In the genomic region with DNA sequence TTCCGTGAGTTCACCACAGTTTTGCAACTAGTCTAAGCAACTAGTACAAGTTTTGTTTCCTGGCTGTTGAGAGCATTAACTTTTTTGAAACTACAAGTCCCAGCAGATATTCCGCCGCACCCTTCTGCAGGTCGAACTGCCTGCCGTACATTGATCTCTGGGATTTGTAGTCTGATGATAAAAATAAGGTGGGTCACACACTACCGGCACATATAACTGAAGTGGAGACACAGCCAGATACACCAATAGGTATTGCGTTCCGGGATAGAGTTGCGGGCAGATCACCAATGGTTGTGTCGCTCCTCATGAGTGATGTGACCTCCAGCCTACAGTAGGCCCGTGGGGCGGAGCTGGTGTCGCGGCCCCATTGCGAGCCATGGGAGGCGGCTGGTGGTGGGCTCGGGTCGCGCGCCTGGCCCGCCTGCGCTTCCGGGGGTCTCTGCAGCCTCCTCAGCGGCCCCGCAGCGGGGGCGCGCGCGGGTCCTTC, we compare ENCODE assay signal across 8 mouse cellular contexts. TPM values are rescaled to one million over a fixed set of nuclear protein-coding genes. Genes with fewer than 3 reads are reported as not detected.
DNase-seq lines count a peak whose midpoint lies in the region; ATAC-seq and TF ChIP-seq lines count a peak whose summit lies in the region.

Gene Tmem160 (plus strand): TSS at position 193 of the 487 bp plus-strand sequence.

- TF ChIP-seq EP300 in liver, postnatal 0 days (IDR thresholded peaks at IDR 0.05; ENCODE audit: low read depth) = no peak

- no peak for TF ChIP-seq CTCF in liver, postnatal 0 days (IDR thresholded peaks at IDR 0.05; ENCODE audit: low read depth)

- 0 out of 2 replicates have a peak, but pooled peaks cover 17% of the 10 kb centered on the region for H3K36me3 ChIP-seq in forebrain, embryonic 13.5 days (ENCODE audit: poor library complexity, severe bottlenecking)
- 0 out of 2 replicates have a peak, but pooled peaks cover 5% of the 10 kb centered on the region for H3K36me3 ChIP-seq in liver, postnatal 0 days (replicated peaks; ENCODE audit: insufficient read depth, low read length)

- peak within 1 kb of the TSS; percentile 92 for H3K4me2 ChIP-seq in forebrain, embryonic 13.5 days
- peak within 1 kb of the TSS; percentile 98 for H3K4me2 ChIP-seq in liver, postnatal 0 days (ENCODE audit: low read depth, low read length)

- H3K9me3 ChIP-seq in forebrain, embryonic 13.5 days (replicated peaks) = no peaks in the 10 kb centered on the region
- no peaks in the 10 kb centered on the region for H3K9me3 ChIP-seq in liver, postnatal 0 days (ENCODE audit: low read length)

- peaks cover 11% of the 10 kb centered on the region for H3K4me1 ChIP-seq in forebrain, embryonic 13.5 days
- H3K4me1 ChIP-seq in liver, postnatal 0 days (ENCODE audit: insufficient read depth) = peaks cover 15% of the 10 kb centered on the region

- H3K27ac ChIP-seq in forebrain, embryonic 13.5 days = peak within 1 kb of the TSS; percentile 54
- peak within 1 kb of the TSS; percentile 41; the same call in 1 of the 2 replicates for H3K27ac ChIP-seq in liver, postnatal 0 days (ENCODE audit: low read depth)

- intact Hi-C loops in heart, postnatal 10 days (cut with DNase I) = no loop called here

- peak within 1 kb of the TSS; percentile 77 for H3K4me3 ChIP-seq in forebrain, embryonic 13.5 days
- H3K4me3 ChIP-seq in liver, postnatal 0 days (ENCODE audit: low read depth, low read length) = peak within 1 kb of the TSS; percentile 89

- ATAC-seq in cerebellum, adult (ENCODE audit: insufficient number of reproducible peaks, low FRiP score, low TSS enrichment) = peak; percentile 99
- ATAC-seq in forebrain, embryonic 13.5 days = peak; percentile 99
- peak; percentile 100 for ATAC-seq in liver, postnatal 0 days
- peak; percentile 97 for ATAC-seq in neutrophil, adult 5-6 weeks (ENCODE audit: extremely low read depth, insufficient number of reproducible peaks, low FRiP score, poor library complexity, severe bottlenecking)

- peak; percentile 98 for DNase-seq in ES-CJ7 (ENCODE audit: low read depth, low spot score)
- peak; percentile 94 to 95 for DNase-seq in heart, postnatal 10 days
- peak; percentile 83 for DNase-seq in large intestine, adult 2 months (ENCODE audit: low read depth, low spot score)
- DNase-seq in liver, postnatal 0 days = peak; percentile 84
- DNase-seq in thymus, adult 18-20 months = peak; percentile 87 to 91

- H3K27me3 ChIP-seq in forebrain, embryonic 13.5 days = 0 out of 2 replicates have a peak, but pooled peaks cover 5% of the 10 kb centered on the region
- no peaks in the 10 kb centered on the region for H3K27me3 ChIP-seq in liver, postnatal 0 days (ENCODE audit: insufficient read depth, low read length)

- WGBS in forebrain, embryonic 13.5 days = 1% methylated on average over 29 of the region's 30 CpGs
- under 1% methylated on average over 30 of the region's 30 CpGs for whole genome bisulfite sequencing in large intestine, adult 2 months
- under 1% methylated on average over 13 of the region's 30 CpGs for WGBS in liver, postnatal 0 days (ENCODE audit: insufficient replicate concordance)

- H3K9ac ChIP-seq in forebrain, embryonic 13.5 days = peak within 1 kb of the TSS; percentile 76
- peak within 1 kb of the TSS; percentile 71 for H3K9ac ChIP-seq in liver, postnatal 0 days (replicated peaks)

RNA-seq across cellular contexts. Expression of gene Tmem160, which starts in this region (rescaled TPM):
- 55.7 and 56.4 TPM in 2 replicates for polyA plus RNA-seq in forebrain, embryonic 13.5 days (2015; fragmentation: Nextera tagmentation; extraction: Ambion mirVana)
- total RNA-seq in heart, postnatal 10 days (2021) = 10 to 100 TPM; 78.0 to 87.1 TPM
- 80.4 and 82.3 TPM in 2 replicates for polyA plus RNA-seq in large intestine, adult 2 months (2012; rRNA removed)
- 38.7 and 43.0 TPM in 2 replicates for polyA plus RNA-seq in liver, postnatal 0 days (2015; fragmentation: Nextera tagmentation; extraction: Ambion mirVana)
- 5.8 and 6.8 TPM in 2 replicates for total RNA-seq in neutrophil, adult 5-6 weeks (2017)

Comparison
In these comparisons a context has a peak if more than half of its experiments do, and no peak if none do; other contexts are left out.
1. Peak in every context shown above with its lines: DNase-seq, ATAC-seq, H3K4me3 ChIP-seq and H3K27ac ChIP-seq.
2. RNA of gene Tmem160 (total RNA-seq): 78.0 to 87.1 TPM in heart, postnatal 10 days; 5.8 to 6.8 TPM in neutrophil, adult 5-6 weeks; every median in the first group is over 10 times any median in the second.